Comparison of ENCODE assay signal across 14 mouse cellular contexts in genomic region chr8:72372311-72372710, GRCm38 (mm10).
"Had no signal": no experiment of that assay in that cellular context is flagged by ENCODE, and none has a peak within 500 bp of the region (broad histone marks: within the 10 kb centered on the region; RNA-seq: fewer than 3 reads in every experiment).

No protein-coding gene starts in this region.

- DNase-seq: gastrocnemius, postnatal 14 days; gastrocnemius, postnatal 36 days; heart, adult 11 months; heart, adult 2 months; heart, postnatal 14 days; heart, postnatal 36 days; kidney, adult 11 months; kidney, adult 2 months; kidney, adult 9 months; kidney, postnatal 14 days; kidney, postnatal 36 days; liver; liver, embryonic 13.5 days; liver, postnatal 0 days had no signal
